Mouse (Mus musculus): Measurements from ENCODE around the gene Ankrd26.
"Not testable (repeated sequence)": the region's sequence is repeated elsewhere in the genome, so short reads cannot be mapped to it uniquely, and the experiment has no call there.

Ankrd26 gene

GRCm38 (mm10) chr6:118561745-118562609, at the start of gene Ankrd26:
TSS of gene Ankrd26 (minus strand) at chr6:118562226.
- peak; percentile 91 for DNase-seq (ENCODE audit: inconsistent ontology term)

- no peak for DNase-seq (ENCODE audit: inconsistent ontology term)
Measured at GRCm38 (mm10) chr6:118608906-118609305, 46.9 kb upstream of the Ankrd26 start.

- no peak for DNase-seq (ENCODE audit: inconsistent ontology term)
Measured at GRCm38 (mm10) chr6:118605974-118606373, 43.9 kb upstream of the Ankrd26 start.

GRCm38 (mm10) chr6:118603825-118604224, 41.8 kb upstream of the Ankrd26 start:
- DNase-seq (ENCODE audit: inconsistent ontology term), result no peak

GRCm38 (mm10) chr6:118595681-118596055, 33.6 kb upstream of the Ankrd26 start:
- DNase-seq (ENCODE audit: inconsistent ontology term), result no peak

- no peak for DNase-seq (ENCODE audit: inconsistent ontology term)
Measured at GRCm38 (mm10) chr6:118594833-118595680, 33.0 kb upstream of the Ankrd26 start.

GRCm38 (mm10) chr6:118594070-118594469, 32.0 kb upstream of the Ankrd26 start:
- DNase-seq (ENCODE audit: inconsistent ontology term), result no peak

- peak; percentile 35 for DNase-seq (ENCODE audit: inconsistent ontology term)
Measured at GRCm38 (mm10) chr6:118593377-118594061, 31.5 kb upstream of the Ankrd26 start.

GRCm38 (mm10) chr6:118592662-118593376, 30.8 kb upstream of the Ankrd26 start:
- no peak for DNase-seq (ENCODE audit: inconsistent ontology term)

GRCm38 (mm10) chr6:118578741-118579140, 16.7 kb upstream of the Ankrd26 start:
- DNase-seq (ENCODE audit: inconsistent ontology term), result not testable (repeated sequence)

GRCm38 (mm10) chr6:118574351-118574750, 12.3 kb upstream of the Ankrd26 start:
- no peak for DNase-seq (ENCODE audit: inconsistent ontology term)

GRCm38 (mm10) chr6:118567816-118568215, 5.8 kb upstream of the Ankrd26 start:
- DNase-seq (ENCODE audit: inconsistent ontology term), result no peak

- no peak for DNase-seq (ENCODE audit: inconsistent ontology term)
Measured at GRCm38 (mm10) chr6:118561225-118561624, 801 bp downstream of the Ankrd26 start.

GRCm38 (mm10) chr6:118538627-118539026, 23.4 kb downstream of the Ankrd26 start:
- DNase-seq (ENCODE audit: inconsistent ontology term), result no peak

- DNase-seq (ENCODE audit: inconsistent ontology term), result not testable (repeated sequence)
Measured at GRCm38 (mm10) chr6:118537201-118537600, 24.8 kb downstream of the Ankrd26 start.

GRCm38 (mm10) chr6:118535321-118535720, 26.7 kb downstream of the Ankrd26 start:
- DNase-seq (ENCODE audit: inconsistent ontology term), result no peak

GRCm38 (mm10) chr6:118533381-118533780, 28.6 kb downstream of the Ankrd26 start:
- DNase-seq (ENCODE audit: inconsistent ontology term), result no peak

GRCm38 (mm10) chr6:118520668-118521067, 41.4 kb downstream of the Ankrd26 start:
- no peak for DNase-seq (ENCODE audit: inconsistent ontology term)

- no peak for DNase-seq (ENCODE audit: inconsistent ontology term)
Measured at GRCm38 (mm10) chr6:118513335-118514012, 48.6 kb downstream of the Ankrd26 start.

GRCm38 (mm10) chr6:118499010-118499409, 63.0 kb downstream of the Ankrd26 start:
- DNase-seq (ENCODE audit: inconsistent ontology term), result no peak

GRCm38 (mm10) chr6:118482125-118482524, 79.9 kb downstream of the Ankrd26 start:
- DNase-seq (ENCODE audit: inconsistent ontology term), result no peak

Measured in Muller cell, postnatal 12 days (primary cell).